Mouse (Mus musculus): ENCODE results near the gene Yjefn3. TPM values are rescaled to one million over a fixed set of nuclear protein-coding genes. Genes with fewer than 3 reads are reported as not detected.

Gene Yjefn3
- total and polyA plus RNA-seq, 2 experiments from 2014 or later, result 10.7 to 13.3 TPM

- H3K9me3 ChIP-seq (ENCODE audit: low read length), result no peaks in the 10 kb centered on the region
- no peak overlapping the region for H3K4me3 ChIP-seq (ENCODE audit: low read length)
- WGBS, result 83% methylated on average over 2 of the region's 2 CpGs
- no peak overlapping the region for H3K9ac ChIP-seq (replicated peaks; ENCODE audit: low read length)
- DNase-seq (ENCODE audit: low spot score) (no peak), ATAC-seq (no peak)
- TF ChIP-seq CTCF (IDR thresholded peaks at IDR 0.05; ENCODE audit: low read depth), result no peak
- H3K4me2 ChIP-seq (ENCODE audit: low read depth, low read length), result no peak overlapping the region
- no peaks in the 10 kb centered on the region for H3K4me1 ChIP-seq (ENCODE audit: insufficient read depth, low read length)
- H3K36me3 ChIP-seq (ENCODE audit: insufficient read depth, low read length), result peaks cover 8% of the 10 kb centered on the region; the same call in 1 of the 2 replicates
- peak overlapping the region; percentile 67 for H3K27ac ChIP-seq
- no peaks in the 10 kb centered on the region for H3K27me3 ChIP-seq (ENCODE audit: insufficient read depth, low read length)
These were observed 18.6 kb upstream of the Yjefn3 start for GRCm38 (mm10) chr8:69921141-69921540.

- H3K27me3 ChIP-seq (ENCODE audit: insufficient read depth, low read length), result no peaks in the 10 kb centered on the region
- ATAC-seq (peak; percentile 79), DNase-seq (ENCODE audit: low spot score) (peak; percentile 81)
- H3K4me2 ChIP-seq (ENCODE audit: low read depth, low read length), result no peak overlapping the region
- peak overlapping the region; percentile 67; the same call in 1 of the 2 replicates for H3K27ac ChIP-seq
- TF ChIP-seq CTCF (IDR thresholded peaks at IDR 0.05; ENCODE audit: low read depth), result no peak
- peaks cover 10% of the 10 kb centered on the region; the same call in 1 of the 2 replicates for H3K36me3 ChIP-seq (ENCODE audit: insufficient read depth, low read length)
- 52% methylated on average over 11 of the region's 11 CpGs for WGBS
- no peak overlapping the region for H3K4me3 ChIP-seq (ENCODE audit: low read length)
- H3K9me3 ChIP-seq (ENCODE audit: low read length), result no peaks in the 10 kb centered on the region
- no peak overlapping the region for H3K9ac ChIP-seq (replicated peaks; ENCODE audit: low read length)
- no peaks in the 10 kb centered on the region for H3K4me1 ChIP-seq (ENCODE audit: insufficient read depth, low read length)
These were observed 17.6 kb upstream of the Yjefn3 start for GRCm38 (mm10) chr8:69919876-69920662.

GRCm38 (mm10) chr8:69919010-69919409 lies 16.5 kb upstream of the Yjefn3 start:
- Histone ChIP-seq H3K4me2 (ENCODE audit: low read depth, low read length) (no peak overlapping the region), H3K27me3 (ENCODE audit: insufficient read depth, low read length) (no peaks in the 10 kb centered on the region), H3K4me1 (ENCODE audit: insufficient read depth, low read length) (no peaks in the 10 kb centered on the region), H3K27ac (no peak overlapping the region), H3K36me3 (ENCODE audit: insufficient read depth, low read length) (peaks cover 17% of the 10 kb centered on the region), H3K9ac (replicated peaks; ENCODE audit: low read length) (no peak overlapping the region), H3K9me3 (ENCODE audit: low read length) (no peaks in the 10 kb centered on the region), H3K4me3 (ENCODE audit: low read length) (no peak overlapping the region)
- peak; percentile 96 for TF ChIP-seq CTCF (IDR thresholded peaks at IDR 0.05; ENCODE audit: low read depth)
- WGBS, result 50% methylated on average over 1 of the region's 1 CpGs
- DNase-seq (ENCODE audit: low spot score), result peak; percentile 92
- peak; percentile 64 for ATAC-seq

GRCm38 (mm10) chr8:69918506-69918905 lies 16.0 kb upstream of the Yjefn3 start:
- peaks cover 18% of the 10 kb centered on the region for H3K36me3 ChIP-seq (ENCODE audit: insufficient read depth, low read length)
- ATAC-seq (0 out of 2 replicates have a peak, but pooled peaks have one; percentile 0), DNase-seq (ENCODE audit: low spot score) (no peak)
- no peak overlapping the region for H3K27ac ChIP-seq
- TF ChIP-seq CTCF (IDR thresholded peaks at IDR 0.05; ENCODE audit: low read depth), result no peak
- H3K27me3 ChIP-seq (ENCODE audit: insufficient read depth, low read length), result no peaks in the 10 kb centered on the region
- H3K4me1 ChIP-seq (ENCODE audit: insufficient read depth, low read length), result no peaks in the 10 kb centered on the region
- H3K9ac ChIP-seq (replicated peaks; ENCODE audit: low read length), result no peak overlapping the region
- no peak overlapping the region for H3K4me3 ChIP-seq (ENCODE audit: low read length)
- no peak overlapping the region for H3K4me2 ChIP-seq (ENCODE audit: low read depth, low read length)
- no peaks in the 10 kb centered on the region for H3K9me3 ChIP-seq (ENCODE audit: low read length)

- DNase-seq (ENCODE audit: low spot score), result peak; percentile 79
These were observed 13.2 kb upstream of the Yjefn3 start for GRCm38 (mm10) chr8:69915748-69916147.

GRCm38 (mm10) chr8:69914526-69914925 lies 12.0 kb upstream of the Yjefn3 start:
- WGBS, result 82% methylated on average over 4 of the region's 4 CpGs
- no peak for ATAC-seq
- Histone ChIP-seq H3K27me3 (ENCODE audit: insufficient read depth, low read length) (no peaks in the 10 kb centered on the region), H3K4me3 (ENCODE audit: low read length) (no peak overlapping the region), H3K9ac (replicated peaks; ENCODE audit: low read length) (no peak overlapping the region), H3K27ac (no peak overlapping the region), H3K4me2 (ENCODE audit: low read depth, low read length) (no peak overlapping the region), H3K36me3 (ENCODE audit: insufficient read depth, low read length) (peaks cover 49% of the 10 kb centered on the region), H3K9me3 (ENCODE audit: low read length) (no peaks in the 10 kb centered on the region), H3K4me1 (ENCODE audit: insufficient read depth, low read length) (no peaks in the 10 kb centered on the region)
- no peak for DNase-seq (ENCODE audit: low spot score)
- no peak for TF ChIP-seq CTCF (IDR thresholded peaks at IDR 0.05; ENCODE audit: low read depth)

More at GRCm38 (mm10) chr8:69915748-69916147, 13.2 kb upstream of the Yjefn3 start:
- H3K4me3 ChIP-seq (ENCODE audit: low read length), result no peak overlapping the region
- H3K27ac ChIP-seq, result peak overlapping the region; percentile 17; the same call in 1 of the 2 replicates
- H3K4me2 ChIP-seq (ENCODE audit: low read depth, low read length), result no peak overlapping the region
- 27% methylated on average over 5 of the region's 5 CpGs for WGBS
- no peaks in the 10 kb centered on the region for H3K4me1 ChIP-seq (ENCODE audit: insufficient read depth, low read length)
- H3K27me3 ChIP-seq (ENCODE audit: insufficient read depth, low read length), result no peaks in the 10 kb centered on the region
- no peaks in the 10 kb centered on the region for H3K9me3 ChIP-seq (ENCODE audit: low read length)
- peak; percentile 52 for ATAC-seq
- peak; percentile 75 for TF ChIP-seq CTCF (IDR thresholded peaks at IDR 0.05; ENCODE audit: low read depth)
- no peak overlapping the region; the same call in 1 of the 2 replicates for H3K9ac ChIP-seq (replicated peaks; ENCODE audit: low read length)
- peaks cover 38% of the 10 kb centered on the region for H3K36me3 ChIP-seq (ENCODE audit: insufficient read depth, low read length)
